Mouse (Mus musculus) brain, embryonic 14.5 days (tissue): Measurements from ENCODE around the gene Hadha. TPM values are rescaled to one million over a fixed set of nuclear protein-coding genes. Genes with fewer than 3 reads are reported as not detected.

ENCODE experiments used
- DNase-seq: peaks from one replicate; pipeline ENCODE4 v3.0.0-alpha.2; 2011; ENCODE audit warnings: low read depth
- CTCF ChIP-seq: fragments of 200-500 bp; IDR thresholded peaks from 2 replicates; pipeline ENCODE4 v1.5.1; 2012; ENCODE audit warnings: inconsistent platforms, mild to moderate bottlenecking, moderate library complexity, borderline replicate concordance; ENCODE audit not compliant: insufficient read depth, insufficient read length; ENCODE audit errors: extremely low read depth
- POLR2A ChIP-seq: fragments of 200-500 bp; IDR thresholded peaks from 2 replicates; pipeline ENCODE4 v1.6.1; 2012; ENCODE audit warnings: mild to moderate bottlenecking, inconsistent platforms, borderline replicate concordance; ENCODE audit not compliant: poor library complexity, insufficient read depth, insufficient read length, severe bottlenecking; ENCODE audit errors: extremely low read depth
- polyA plus RNA-seq: library from polyadenylated mRNA; depleted of rRNA; stranded (reverse); fragments of >200 nt; gene quantifications from 2 replicates; pipeline ENCODE4 v1.2.3, GENCODE M21; 2012; rRNA removed

Hadha gene
- polyA plus RNA-seq, result 58.8 and 67.3 TPM in 2 replicates

DNA sequence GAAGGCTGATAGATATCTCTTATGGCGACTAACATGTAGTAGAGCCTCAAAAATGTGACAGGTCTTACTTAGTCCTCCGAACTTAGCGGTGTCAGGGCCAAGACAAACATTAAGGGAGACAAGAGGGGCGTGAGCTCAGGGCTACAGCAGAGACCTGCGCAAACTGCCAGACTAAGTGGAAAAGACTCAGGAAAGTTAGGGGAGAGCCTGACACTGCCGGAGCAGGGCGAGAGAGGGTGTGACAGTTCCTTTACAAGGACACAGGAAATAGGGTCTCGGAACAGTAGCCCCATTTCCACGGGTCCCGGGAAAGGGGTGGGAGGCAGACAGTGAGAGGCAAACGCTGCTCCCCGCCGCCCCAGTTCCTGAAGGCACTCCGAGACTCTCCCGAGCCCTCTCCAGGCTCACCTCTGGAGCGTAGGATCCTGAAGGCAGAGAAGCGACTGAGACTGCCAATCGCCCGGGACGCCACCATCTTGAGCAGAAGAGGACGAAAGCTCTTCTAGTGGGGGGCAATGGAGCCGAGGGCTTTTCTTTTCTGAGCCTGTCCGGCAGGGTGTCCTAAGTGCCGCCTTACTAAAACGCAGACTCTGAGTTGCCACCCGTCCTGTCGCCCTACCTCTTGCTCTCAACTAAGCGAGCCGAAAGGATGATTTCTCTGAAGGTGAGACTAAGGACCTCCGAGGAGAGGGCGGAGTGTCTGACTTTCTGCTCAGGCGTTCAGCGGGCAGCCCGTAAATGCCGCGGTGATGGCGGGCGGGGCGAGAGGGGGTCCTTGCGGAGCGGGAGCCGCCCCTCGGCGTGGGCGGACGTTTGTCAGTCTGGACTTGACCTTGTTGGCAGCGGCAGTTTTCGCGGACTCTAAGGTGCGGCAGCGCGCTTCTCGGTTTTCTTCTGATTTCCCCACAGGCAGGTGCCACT is at the start of gene Hadha, which contains the start of gene Hadhb:
Hadha (minus strand) TSS at position 689 of the 921 bp plus-strand sequence.
Hadhb (plus strand) TSS at position 775 of the 921 bp plus-strand sequence.
- TF ChIP-seq CTCF (no peak), POLR2A (peak; percentile 54; the same call in 1 of the 2 replicates)
- peak; percentile 96 for DNase-seq

DNA sequence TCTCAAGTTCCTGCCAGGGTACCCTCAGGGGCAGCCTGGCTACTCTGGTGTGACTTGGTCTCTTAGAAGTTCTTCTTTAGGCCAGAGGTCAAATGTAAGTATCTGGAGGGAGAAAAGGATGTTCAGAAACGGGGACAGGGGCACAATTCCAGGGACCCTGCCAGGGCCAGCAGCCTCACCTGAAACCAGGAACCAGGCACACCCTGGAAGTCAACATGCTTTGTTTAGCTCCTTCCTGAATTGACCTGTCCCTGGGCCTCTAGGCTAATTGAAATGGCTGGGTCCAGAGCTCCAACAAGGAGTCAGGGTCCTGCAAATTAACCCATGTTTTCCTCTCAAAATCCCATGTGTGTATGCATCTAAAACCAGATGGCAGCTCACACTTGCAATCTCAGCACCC is 49.5 kb upstream of the Hadha start:
- no peak for DNase-seq

DNA sequence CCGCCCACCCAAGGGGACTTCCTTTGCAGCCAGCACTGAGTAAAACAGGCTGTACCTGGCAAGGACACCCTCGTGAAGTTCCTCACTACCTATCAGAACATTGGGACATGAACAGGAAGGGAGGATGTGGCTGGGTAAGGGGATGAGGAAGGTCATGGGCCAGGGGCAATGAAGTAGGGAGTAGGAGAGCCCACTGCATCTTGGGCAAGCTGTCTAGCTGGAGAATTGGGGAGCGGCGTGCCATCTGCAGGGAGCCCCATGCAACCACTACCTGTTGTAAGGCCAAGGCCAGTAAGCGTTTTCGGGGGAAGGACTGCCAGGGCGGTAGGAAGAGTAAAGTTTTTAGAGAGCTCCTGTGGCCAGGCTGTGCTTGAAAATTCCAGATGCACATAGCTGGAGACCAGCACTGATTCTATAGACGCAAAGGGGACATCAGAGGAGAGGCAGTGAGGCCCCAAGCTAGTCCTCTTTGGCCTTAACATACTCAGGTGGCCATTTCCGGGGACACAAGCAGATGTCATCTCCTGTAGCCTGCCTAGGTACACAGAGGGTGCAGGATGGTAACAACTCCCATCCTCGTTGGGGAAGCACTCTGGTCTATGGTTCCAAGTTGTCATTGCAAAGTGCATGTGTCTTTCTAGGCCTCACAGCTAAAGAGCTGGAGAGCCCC is 48.4 kb upstream of the Hadha start:
- DNase-seq, result no peak
- TF ChIP-seq POLR2A, result no peak
- no peak for TF ChIP-seq CTCF

More for the DNA sequence above, 49.5 kb upstream of the Hadha start:
- TF ChIP-seq POLR2A (no peak), CTCF (no peak)

DNA sequence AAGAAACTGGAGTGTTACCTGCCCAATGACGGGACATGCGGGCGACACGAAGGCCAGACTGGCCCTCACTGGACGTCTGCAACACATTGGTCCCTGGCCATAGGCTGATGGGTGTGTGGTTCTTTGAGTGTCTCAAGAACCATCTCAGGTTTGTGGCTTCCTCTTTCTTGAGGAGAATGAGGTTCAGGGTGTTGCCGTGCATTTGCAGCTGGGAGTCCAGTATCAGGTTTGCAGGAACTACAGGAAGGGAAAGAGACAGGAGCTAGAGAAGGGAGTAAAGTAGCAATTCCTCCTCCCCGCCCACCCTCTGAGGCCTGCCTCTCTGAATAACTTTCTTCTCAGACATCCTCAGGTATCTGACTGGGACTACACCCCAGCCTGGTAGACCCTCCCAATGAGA is 47.3 kb upstream of the Hadha start:
- no peak for DNase-seq

DNA sequence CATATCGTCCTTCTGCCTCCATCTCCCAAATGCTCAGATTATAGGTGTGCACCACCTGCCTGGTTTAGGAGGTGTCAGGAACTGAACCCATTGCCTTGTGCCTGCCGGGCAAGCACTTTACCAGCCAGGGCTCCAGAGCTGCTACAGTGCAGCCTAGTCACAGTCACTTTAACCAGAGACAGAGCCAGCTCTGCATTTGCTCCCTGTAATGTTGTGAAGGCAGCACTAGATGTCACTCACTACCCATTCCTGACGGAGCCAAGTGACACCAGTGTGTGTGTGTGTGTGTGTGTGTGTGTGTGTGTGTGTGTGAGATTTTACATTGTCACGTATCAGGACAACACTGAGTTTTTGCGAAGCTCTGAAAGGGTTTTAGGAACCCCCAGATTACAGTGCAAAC is 46.6 kb upstream of the Hadha start:
- TF ChIP-seq CTCF, result peak; percentile 64; the same call in 1 of the 2 replicates
- no peak for TF ChIP-seq POLR2A

More for the DNA sequence above, 47.3 kb upstream of the Hadha start:
- TF ChIP-seq POLR2A (no peak), CTCF (no peak)

DNA sequence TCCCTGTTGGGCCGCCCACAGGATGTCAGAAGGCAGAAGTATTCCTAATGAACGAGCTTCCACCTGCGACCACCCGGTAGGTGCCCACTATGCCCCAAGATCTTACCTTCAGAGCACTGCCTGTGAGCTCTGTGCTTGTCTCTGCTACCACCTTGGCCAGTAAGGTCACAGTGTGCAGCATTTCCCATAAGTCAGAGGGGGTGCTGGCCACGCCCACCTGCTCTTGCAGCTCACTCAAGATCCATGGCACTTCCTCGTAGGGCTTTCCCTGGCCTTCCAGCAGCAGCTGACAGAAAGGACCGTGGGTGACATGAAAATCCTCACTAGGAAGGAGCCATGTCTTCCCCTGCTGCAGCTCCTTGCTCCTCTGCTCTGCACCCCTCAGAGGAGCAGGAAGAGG is 43.3 kb upstream of the Hadha start:
- no peak for TF ChIP-seq CTCF
- no peak for TF ChIP-seq POLR2A
- no peak for DNase-seq

More for the DNA sequence above, 46.6 kb upstream of the Hadha start:
- peak; percentile 79 for DNase-seq

DNA sequence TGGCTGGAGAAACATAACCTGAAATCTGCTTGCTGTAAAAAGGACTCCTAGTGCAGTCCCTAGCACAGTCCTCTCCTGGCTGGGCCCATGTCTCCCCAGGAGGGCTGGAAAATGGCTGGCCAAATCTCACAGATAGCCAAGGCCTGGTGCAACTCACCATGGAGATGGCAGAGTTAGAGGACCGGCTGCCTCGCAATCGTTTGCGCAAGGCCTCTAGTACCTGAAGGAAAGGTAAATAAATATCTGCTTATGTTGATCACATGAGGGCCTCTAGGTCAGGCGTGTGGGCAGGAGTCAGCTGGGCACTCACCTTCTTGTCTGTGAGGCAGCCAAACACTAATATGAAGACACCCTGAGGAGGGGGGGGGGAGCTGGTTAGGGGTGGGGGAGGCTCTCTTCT is 40.4 kb upstream of the Hadha start:
- TF ChIP-seq CTCF, result no peak
- no peak for TF ChIP-seq POLR2A
- no peak for DNase-seq

DNA sequence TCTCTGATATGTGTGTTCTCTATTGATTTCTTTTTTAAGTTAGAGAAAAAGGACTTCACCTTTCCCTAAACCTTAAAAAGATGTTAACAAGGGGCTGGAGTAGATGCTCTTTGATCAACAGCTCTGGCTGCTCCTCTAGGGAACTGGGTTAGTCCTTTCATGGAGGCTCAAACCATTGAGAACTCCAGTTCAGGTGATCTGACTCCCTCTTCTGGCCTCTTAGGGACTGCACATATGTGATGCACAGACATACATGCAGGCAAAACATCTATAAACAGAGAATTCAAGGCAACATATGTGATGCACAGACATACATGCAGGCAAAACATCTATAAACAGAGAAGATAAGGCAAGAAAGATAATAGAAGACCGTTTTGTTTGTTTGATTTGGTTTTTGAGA is 37.5 kb upstream of the Hadha start:
- TF ChIP-seq CTCF, result no peak
- TF ChIP-seq POLR2A, result no peak
- DNase-seq, result no peak

DNA sequence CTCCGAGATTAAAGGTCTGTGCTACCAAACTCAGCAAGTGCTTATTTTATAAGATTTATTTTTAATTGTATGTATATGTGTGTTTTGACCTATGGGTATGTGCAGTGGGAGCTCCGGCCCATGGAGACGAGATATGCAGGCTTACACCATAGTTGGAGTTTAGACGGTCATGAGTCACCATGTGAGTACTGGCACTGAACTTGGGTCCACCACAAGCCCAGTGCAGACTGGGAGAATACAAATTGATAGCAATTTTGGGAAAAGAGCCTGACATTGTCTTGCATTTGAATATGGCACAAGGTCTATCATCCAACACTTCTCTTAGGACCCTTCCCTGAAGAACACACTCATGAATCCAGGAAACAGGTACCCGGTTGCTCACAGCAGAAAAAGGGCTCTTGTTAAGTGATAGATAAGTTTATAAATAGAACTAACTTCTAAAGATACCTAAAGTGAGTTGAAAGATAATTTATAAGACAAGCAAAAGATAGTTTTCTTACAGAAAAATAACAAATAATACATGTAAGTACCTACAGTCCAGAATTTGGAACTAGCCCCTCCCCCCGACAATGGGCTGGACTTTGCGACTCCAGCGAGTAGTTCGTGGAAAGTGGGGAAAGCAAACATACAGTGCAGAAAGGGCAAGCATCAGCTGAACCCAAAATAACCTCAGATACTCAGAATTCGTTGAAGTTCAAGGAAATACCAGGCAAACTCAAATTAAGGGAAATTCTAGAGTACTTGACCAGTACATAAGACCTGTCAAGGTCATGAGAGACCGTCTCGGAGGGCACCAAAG is 32.9 kb upstream of the Hadha start:
- TF ChIP-seq POLR2A (no peak), CTCF (no peak)
- no peak for DNase-seq

DNA sequence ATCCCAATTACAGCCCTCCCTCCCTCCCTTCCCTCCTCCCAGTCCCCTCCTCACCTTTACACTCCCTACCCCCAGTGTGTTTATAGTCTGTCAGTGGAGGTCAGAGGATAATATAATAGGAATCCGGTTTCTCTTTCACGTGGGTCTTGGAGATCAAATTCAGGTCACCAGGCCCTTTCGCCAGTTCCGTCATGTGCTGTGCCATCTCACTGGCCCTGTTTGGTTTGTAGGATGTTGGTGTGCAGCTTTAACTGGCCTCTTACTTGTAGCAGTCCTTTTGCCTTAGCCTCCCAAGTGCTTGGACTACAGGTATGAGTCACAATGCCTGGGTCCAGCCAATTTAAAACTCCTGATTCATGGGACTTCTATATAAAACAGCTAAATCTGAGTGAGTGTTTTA is 20.8 kb upstream of the Hadha start:
- TF ChIP-seq CTCF, result no peak
- no peak for TF ChIP-seq POLR2A
- DNase-seq, result no peak

DNA sequence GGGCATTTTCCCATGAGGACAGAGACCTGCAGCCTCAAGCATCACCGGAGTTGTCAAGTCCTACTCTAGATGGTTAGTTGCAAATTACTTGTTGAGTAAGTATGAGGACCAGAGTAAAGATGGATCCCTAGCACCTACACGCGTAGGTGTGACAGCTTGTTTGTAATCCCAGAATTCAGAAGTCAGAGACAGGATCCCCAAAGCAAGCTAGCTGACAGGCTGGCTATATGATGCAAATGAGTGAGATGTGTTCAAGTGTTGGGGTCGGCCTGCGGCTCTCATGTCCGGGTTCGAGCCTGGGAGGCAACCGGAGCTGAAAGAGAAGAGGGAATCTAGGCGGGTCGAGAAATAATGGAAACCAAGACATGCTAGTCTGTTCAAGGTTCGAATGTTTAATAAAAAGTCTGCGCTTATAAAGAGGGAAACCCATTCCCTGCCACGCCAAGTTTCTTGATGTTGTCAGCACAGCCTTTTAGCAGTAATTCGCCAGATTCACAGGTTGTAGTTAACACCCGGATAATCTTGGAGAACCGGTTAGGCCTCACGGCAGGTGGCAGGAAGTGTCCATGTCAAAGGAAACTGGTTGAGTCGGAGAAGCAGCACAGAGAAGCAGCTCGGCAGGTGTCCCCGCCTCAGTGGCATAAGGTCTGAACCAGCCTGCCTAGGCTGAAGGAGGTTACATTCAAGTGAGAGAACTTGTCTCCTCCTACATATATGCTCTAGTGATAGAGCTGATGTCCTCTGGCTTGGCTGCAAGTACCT is 18.1 kb upstream of the Hadha start:
- DNase-seq, result no peak
- no peak for TF ChIP-seq POLR2A
- TF ChIP-seq CTCF, result no peak
